Mouse (Mus musculus) thymus, postnatal 14 days (tissue): ENCODE measurements at regions not wholly inside any gene's neighbourhood (a gene's known extent, or its start where the extent isn't known, plus 50 kb on each side); places are given as distances from the start of the nearest gene placed in this dataset.

Experiments used
- DNase-seq: peaks from one replicate; pipeline ENCODE4 v3.0.0; 2021

- no peak for DNase-seq
Observed at GRCm38 (mm10) chr1:61331906-61332305, 306.7 kb upstream of the Pard3b start.

GRCm38 (mm10) chr1:61336367-61336766 lies 302.3 kb upstream of the Pard3b start:
- no peak for DNase-seq

GRCm38 (mm10) chr1:61352921-61353320 lies 285.7 kb upstream of the Pard3b start:
- DNase-seq, result no peak

GRCm38 (mm10) chr1:61353481-61353880 lies 285.1 kb upstream of the Pard3b start:
- DNase-seq, result no peak

GRCm38 (mm10) chr1:61355241-61355640 lies 283.4 kb upstream of the Pard3b start:
- no peak for DNase-seq

GRCm38 (mm10) chr1:61359011-61359930 lies 279.4 kb upstream of the Pard3b start:
- DNase-seq, result no peak

GRCm38 (mm10) chr1:61372581-61372980 lies 266.0 kb upstream of the Pard3b start:
- no peak for DNase-seq

GRCm38 (mm10) chr1:61373661-61374491 lies 264.7 kb upstream of the Pard3b start:
- DNase-seq, result no peak

- peak; percentile 12 for DNase-seq
Observed at GRCm38 (mm10) chr1:61376417-61376816, 262.2 kb upstream of the Pard3b start.

- DNase-seq, result peak; percentile 58
Observed at GRCm38 (mm10) chr1:61377070-61377469, 261.6 kb upstream of the Pard3b start.

GRCm38 (mm10) chr1:61378240-61378639 lies 260.4 kb upstream of the Pard3b start:
- no peak for DNase-seq

GRCm38 (mm10) chr1:61379771-61380517 lies 258.7 kb upstream of the Pard3b start:
- no peak for DNase-seq

- no peak for DNase-seq
Observed at GRCm38 (mm10) chr1:61387587-61387986, 251.0 kb upstream of the Pard3b start.

GRCm38 (mm10) chr1:61397796-61398195 lies 240.8 kb upstream of the Pard3b start:
- DNase-seq, result no peak

- no peak for DNase-seq
Observed at GRCm38 (mm10) chr1:61402339-61402738, 236.3 kb upstream of the Pard3b start.

- no peak for DNase-seq
Observed at GRCm38 (mm10) chr1:61407201-61407600, 231.4 kb upstream of the Pard3b start.

GRCm38 (mm10) chr1:61414772-61415171 lies 223.9 kb upstream of the Pard3b start:
- DNase-seq, result no peak

GRCm38 (mm10) chr1:61415426-61416195 lies 223.0 kb upstream of the Pard3b start:
- no peak for DNase-seq

- no peak for DNase-seq
Observed at GRCm38 (mm10) chr1:61418396-61418795, 220.2 kb upstream of the Pard3b start.

- no peak for DNase-seq
Observed at GRCm38 (mm10) chr1:61419839-61420238, 218.8 kb upstream of the Pard3b start.

- DNase-seq, result no peak
Observed at GRCm38 (mm10) chr1:61423253-61423652, 215.4 kb upstream of the Pard3b start.
